Mouse (Mus musculus): ENCODE measurements around the gene Higd1c. TPM values are rescaled to one million over a fixed set of nuclear protein-coding genes. Genes with fewer than 3 reads are reported as not detected.

Higd1c gene
- polyA plus RNA-seq, 1 experiment from 2014 or later = not detected

DNA sequence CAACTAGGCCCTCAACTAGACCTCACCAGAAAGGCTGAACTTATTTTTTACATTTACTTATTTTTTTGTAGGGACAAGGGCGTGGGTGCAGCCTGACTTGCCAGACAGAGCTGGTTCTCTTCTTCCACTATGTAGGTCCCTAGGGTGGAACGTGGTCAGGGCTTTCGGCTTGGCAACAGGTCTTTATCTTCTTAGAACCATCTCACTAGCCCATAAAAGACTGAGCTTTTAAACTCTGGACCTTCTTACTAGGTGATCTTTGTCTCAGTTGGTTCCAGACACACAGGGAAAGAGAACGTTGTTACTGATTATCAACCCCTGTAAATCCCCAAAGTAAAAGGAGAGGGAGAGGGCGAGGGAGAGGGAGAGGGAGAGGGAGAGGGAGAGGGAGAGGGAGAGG is 49.0 kb downstream of the Higd1c start:
- no peak overlapping the region for H3K9ac ChIP-seq (replicated peaks; ENCODE audit: low read length)
- peaks cover 36% of the 10 kb centered on the region for H3K36me3 ChIP-seq (ENCODE audit: control insufficient read depth, insufficient read depth, low read length)
- H3K4me3 ChIP-seq (replicated peaks; ENCODE audit: low read depth, low read length) = no peak overlapping the region
- ATAC-seq (ENCODE audit: low FRiP score, low TSS enrichment) (no peak), DNase-seq (no peak)
- H3K4me2 ChIP-seq (ENCODE audit: low read length) = no peak overlapping the region
- WGBS = 75% methylated on average over 4 of the region's 5 CpGs
- no peaks in the 10 kb centered on the region for H3K9me3 ChIP-seq (ENCODE audit: control insufficient read depth, low read length)
- no peak overlapping the region for H3K27ac ChIP-seq (replicated peaks; ENCODE audit: low read depth, low read length)
- H3K27me3 ChIP-seq (ENCODE audit: control insufficient read depth, insufficient read depth, low read length) = no peaks in the 10 kb centered on the region
- H3K4me1 ChIP-seq (ENCODE audit: control insufficient read depth, insufficient read depth, low read length) = no peaks in the 10 kb centered on the region

DNA sequence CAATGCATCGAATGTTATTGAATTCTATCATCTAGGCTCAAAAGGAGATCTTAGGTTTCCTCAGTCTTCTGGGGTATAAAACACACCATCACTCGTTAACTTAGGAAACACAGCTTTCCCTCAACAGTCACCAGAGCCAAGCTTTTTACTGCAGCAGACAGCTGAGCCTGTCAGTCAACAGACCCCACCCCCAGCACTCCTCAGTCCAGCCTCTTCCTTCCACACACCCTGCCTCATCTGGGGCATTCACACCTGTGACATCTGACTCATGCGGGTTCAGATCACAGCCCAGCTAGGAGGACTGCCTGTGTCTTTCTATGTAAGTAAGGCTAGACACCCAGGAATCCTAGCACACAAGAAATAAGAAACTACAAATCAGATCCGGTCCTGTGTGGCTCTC is 49.7 kb downstream of the Higd1c start:
- 75% methylated on average over 4 of the region's 4 CpGs for WGBS
- H3K4me1 ChIP-seq (ENCODE audit: control insufficient read depth, insufficient read depth, low read length) = no peaks in the 10 kb centered on the region
- H3K27ac ChIP-seq (replicated peaks; ENCODE audit: low read depth, low read length) = no peak overlapping the region
- H3K4me2 ChIP-seq (ENCODE audit: low read length) = no peak overlapping the region
- DNase-seq = no peak
- H3K9me3 ChIP-seq (ENCODE audit: control insufficient read depth, low read length) = no peaks in the 10 kb centered on the region
- H3K36me3 ChIP-seq (ENCODE audit: control insufficient read depth, insufficient read depth, low read length) = peaks cover 28% of the 10 kb centered on the region
- no peaks in the 10 kb centered on the region for H3K27me3 ChIP-seq (ENCODE audit: control insufficient read depth, insufficient read depth, low read length)
- H3K4me3 ChIP-seq (replicated peaks; ENCODE audit: low read depth, low read length) = no peak overlapping the region
- H3K9ac ChIP-seq (replicated peaks; ENCODE audit: low read length) = no peak overlapping the region
- ATAC-seq (ENCODE audit: low FRiP score, low TSS enrichment) = no peak

DNA sequence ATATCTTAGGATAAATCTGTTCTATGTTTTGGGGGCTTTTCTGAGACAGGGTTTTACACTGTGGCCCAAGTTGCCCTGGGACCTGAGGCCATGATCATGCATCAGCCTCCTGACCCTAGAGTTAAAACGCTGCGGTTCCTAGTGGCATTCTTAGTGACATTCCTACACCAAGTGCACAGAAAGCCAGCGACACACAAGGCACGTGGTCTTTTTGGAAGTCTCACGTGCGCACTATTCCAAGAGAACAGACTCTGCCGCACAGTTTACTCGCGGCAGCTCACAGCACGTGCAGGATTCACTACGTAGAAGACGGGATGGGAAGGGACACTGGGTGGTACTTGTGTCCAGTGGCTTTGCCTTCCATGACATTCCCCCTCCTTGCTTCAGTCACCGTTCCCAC is 50.6 kb downstream of the Higd1c start:
- Histone ChIP-seq H3K4me3 (replicated peaks; ENCODE audit: low read depth, low read length) (no peak overlapping the region), H3K9me3 (ENCODE audit: control insufficient read depth, low read length) (no peaks in the 10 kb centered on the region), H3K4me1 (ENCODE audit: control insufficient read depth, insufficient read depth, low read length) (no peaks in the 10 kb centered on the region), H3K27ac (replicated peaks; ENCODE audit: low read depth, low read length) (no peak overlapping the region), H3K27me3 (ENCODE audit: control insufficient read depth, insufficient read depth, low read length) (no peaks in the 10 kb centered on the region), H3K4me2 (ENCODE audit: low read length) (no peak overlapping the region), H3K36me3 (ENCODE audit: control insufficient read depth, insufficient read depth, low read length) (peaks cover 20% of the 10 kb centered on the region), H3K9ac (replicated peaks; ENCODE audit: low read length) (no peak overlapping the region)
- 95% methylated on average over 13 of the region's 13 CpGs for WGBS
- ATAC-seq (ENCODE audit: low FRiP score, low TSS enrichment) (no peak), DNase-seq (no peak)

DNA sequence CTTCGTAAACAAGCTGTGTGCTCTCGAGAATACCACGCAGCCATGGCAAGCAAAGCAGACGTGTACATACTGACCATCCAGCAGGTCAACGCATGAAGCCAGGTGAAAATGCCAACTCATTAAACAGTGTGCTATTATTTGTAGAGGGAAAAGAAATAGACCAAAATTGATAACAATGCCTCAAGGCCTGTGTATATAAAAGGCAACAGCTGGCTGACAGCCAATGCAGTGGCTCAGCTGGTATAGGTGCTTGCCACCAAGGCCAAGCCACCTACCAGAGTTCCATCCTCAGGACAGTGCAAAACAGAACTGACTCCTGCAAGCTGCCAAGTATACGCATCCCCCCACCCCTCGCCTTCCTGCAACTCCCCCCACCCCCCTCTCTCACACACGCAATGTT is 51.3 kb downstream of the Higd1c start:
- no peaks in the 10 kb centered on the region for H3K9me3 ChIP-seq (ENCODE audit: control insufficient read depth, low read length)
- WGBS = 90% methylated on average over 8 of the region's 8 CpGs
- no peak overlapping the region for H3K4me3 ChIP-seq (replicated peaks; ENCODE audit: low read depth, low read length)
- peaks cover 13% of the 10 kb centered on the region; the same call in 1 of the 2 replicates for H3K36me3 ChIP-seq (ENCODE audit: control insufficient read depth, insufficient read depth, low read length)
- H3K4me2 ChIP-seq (ENCODE audit: low read length) = no peak overlapping the region
- no peaks in the 10 kb centered on the region for H3K27me3 ChIP-seq (ENCODE audit: control insufficient read depth, insufficient read depth, low read length)
- no peak overlapping the region for H3K27ac ChIP-seq (replicated peaks; ENCODE audit: low read depth, low read length)
- no peak overlapping the region for H3K9ac ChIP-seq (replicated peaks; ENCODE audit: low read length)
- H3K4me1 ChIP-seq (ENCODE audit: control insufficient read depth, insufficient read depth, low read length) = no peaks in the 10 kb centered on the region
- ATAC-seq (ENCODE audit: low FRiP score, low TSS enrichment) (no peak), DNase-seq (no peak)

DNA sequence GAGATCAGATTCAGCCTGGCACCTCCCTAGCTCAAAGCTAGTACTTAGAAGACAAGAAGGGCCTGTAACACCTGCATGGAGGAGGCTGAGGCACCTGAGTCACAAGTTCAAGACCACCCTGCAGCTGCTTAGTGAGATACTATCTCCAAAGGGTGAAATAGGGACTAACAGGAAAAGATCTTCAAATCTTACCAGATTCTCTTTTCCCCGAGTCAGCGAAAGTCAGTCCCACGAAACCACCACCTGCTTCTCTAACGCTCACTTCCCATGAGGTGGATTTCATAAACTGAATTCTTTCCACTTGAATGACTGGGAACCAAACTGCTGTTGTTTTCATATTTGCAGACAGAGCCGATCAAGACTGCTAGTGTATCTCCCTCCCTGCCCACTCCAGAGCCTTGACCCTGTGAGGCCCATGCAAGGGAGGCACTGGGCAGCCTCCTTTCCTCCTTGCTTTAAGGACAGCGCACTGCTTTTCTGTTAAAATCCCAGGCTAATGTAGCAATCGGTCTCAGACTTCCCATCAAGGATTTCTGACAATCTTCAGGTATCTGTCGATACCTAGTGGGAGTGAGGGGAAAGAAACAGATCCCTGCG is 53.6 kb downstream of the Higd1c start:
- Histone ChIP-seq H3K36me3 (ENCODE audit: control insufficient read depth, insufficient read depth, low read length) (no peaks in the 10 kb centered on the region), H3K9ac (replicated peaks; ENCODE audit: low read length) (no peak overlapping the region), H3K9me3 (ENCODE audit: control insufficient read depth, low read length) (no peaks in the 10 kb centered on the region), H3K4me3 (replicated peaks; ENCODE audit: low read depth, low read length) (no peak overlapping the region), H3K4me2 (ENCODE audit: low read length) (no peak overlapping the region), H3K27ac (replicated peaks; ENCODE audit: low read depth, low read length) (no peak overlapping the region), H3K27me3 (ENCODE audit: control insufficient read depth, insufficient read depth, low read length) (no peaks in the 10 kb centered on the region), H3K4me1 (ENCODE audit: control insufficient read depth, insufficient read depth, low read length) (peaks cover 11% of the 10 kb centered on the region; the same call in 1 of the 2 replicates)
- WGBS = 92% methylated on average over 9 of the region's 9 CpGs
- ATAC-seq (ENCODE audit: low FRiP score, low TSS enrichment) (no peak), DNase-seq (no peak)

DNA sequence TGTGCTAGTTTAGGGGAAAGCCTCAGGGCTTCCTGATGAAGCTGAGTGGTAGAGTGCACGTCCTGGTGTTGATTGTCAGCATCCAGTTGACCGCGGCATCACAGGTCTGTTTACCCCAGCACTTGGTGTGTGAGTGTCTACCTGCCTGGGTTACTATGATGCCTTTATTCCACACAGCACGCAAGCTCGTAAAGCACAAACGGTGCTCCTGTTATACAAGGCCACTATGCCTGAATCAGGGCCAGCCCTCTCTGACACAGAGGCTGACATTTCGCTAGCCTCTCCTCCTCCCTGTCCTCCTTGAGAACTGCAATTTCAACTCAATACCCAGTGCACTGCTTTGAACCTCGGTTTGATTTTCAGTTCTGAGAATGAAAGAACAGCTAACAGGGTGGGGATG is 55.0 kb downstream of the Higd1c start:
- H3K4me1 ChIP-seq (ENCODE audit: control insufficient read depth, insufficient read depth, low read length) = peaks cover 21% of the 10 kb centered on the region
- no peak overlapping the region for H3K4me3 ChIP-seq (replicated peaks; ENCODE audit: low read depth, low read length)
- ATAC-seq (ENCODE audit: low FRiP score, low TSS enrichment) = no peak
- no peak overlapping the region for H3K4me2 ChIP-seq (ENCODE audit: low read length)
- 79% methylated on average over 8 of the region's 8 CpGs for WGBS
- H3K27me3 ChIP-seq (ENCODE audit: control insufficient read depth, insufficient read depth, low read length) = peaks cover 10% of the 10 kb centered on the region
- DNase-seq = no peak
- no peak overlapping the region for H3K27ac ChIP-seq (replicated peaks; ENCODE audit: low read depth, low read length)
- H3K9ac ChIP-seq (replicated peaks; ENCODE audit: low read length) = no peak overlapping the region
- no peaks in the 10 kb centered on the region for H3K36me3 ChIP-seq (ENCODE audit: control insufficient read depth, insufficient read depth, low read length)
- no peaks in the 10 kb centered on the region for H3K9me3 ChIP-seq (ENCODE audit: control insufficient read depth, low read length)

DNA sequence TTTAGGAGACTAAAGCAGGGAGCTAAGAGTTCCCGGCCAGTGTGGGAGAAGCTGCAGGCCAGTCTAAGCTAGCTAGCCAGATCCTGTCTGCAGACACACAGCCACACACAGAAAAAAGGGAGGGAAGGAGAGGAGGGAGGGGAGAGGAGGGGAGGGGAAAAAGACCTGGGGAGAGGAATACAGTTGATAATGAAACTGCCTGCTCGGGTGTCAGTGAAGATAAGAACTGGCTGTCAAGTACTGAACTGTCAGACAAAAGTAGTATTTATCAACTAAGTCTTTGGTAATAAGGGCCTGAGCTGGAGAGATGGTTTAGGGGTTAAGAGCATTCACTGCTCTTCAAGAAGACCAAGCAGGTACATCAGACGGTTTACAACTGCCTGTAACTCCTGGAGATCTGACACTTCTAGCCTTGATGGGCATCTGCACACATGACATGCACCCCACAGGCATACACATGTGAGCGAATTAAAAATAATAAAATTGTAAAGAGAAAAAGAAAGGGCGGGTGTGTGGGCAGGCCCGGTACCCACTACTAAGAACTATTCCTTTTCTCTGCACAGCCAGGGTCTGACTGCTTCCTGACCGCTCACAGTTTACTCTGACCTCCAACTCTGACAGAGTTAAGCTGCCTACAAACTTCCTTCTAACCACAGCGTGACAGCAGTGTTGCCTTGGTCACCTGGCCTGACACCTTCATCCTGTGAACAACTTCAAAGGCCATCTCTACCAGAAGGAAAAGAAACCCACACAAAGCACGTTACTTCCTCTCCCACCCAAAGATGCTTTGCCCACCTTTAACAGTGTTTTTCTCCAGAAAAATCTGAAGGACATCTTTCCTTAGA is 55.8 kb downstream of the Higd1c start:
- H3K27ac ChIP-seq (replicated peaks; ENCODE audit: low read depth, low read length) = no peak overlapping the region
- H3K9ac ChIP-seq (replicated peaks; ENCODE audit: low read length) = no peak overlapping the region
- no peaks in the 10 kb centered on the region for H3K36me3 ChIP-seq (ENCODE audit: control insufficient read depth, insufficient read depth, low read length)
- H3K9me3 ChIP-seq (ENCODE audit: control insufficient read depth, low read length) = no peaks in the 10 kb centered on the region
- H3K4me3 ChIP-seq (replicated peaks; ENCODE audit: low read depth, low read length) = no peak overlapping the region
- ATAC-seq (ENCODE audit: low FRiP score, low TSS enrichment) = no peak
- 69% methylated on average over 9 of the region's 9 CpGs for WGBS
- H3K27me3 ChIP-seq (ENCODE audit: control insufficient read depth, insufficient read depth, low read length) = peaks cover 18% of the 10 kb centered on the region
- no peak for DNase-seq
- H3K4me2 ChIP-seq (ENCODE audit: low read length) = no peak overlapping the region
- H3K4me1 ChIP-seq (ENCODE audit: control insufficient read depth, insufficient read depth, low read length) = peaks cover 21% of the 10 kb centered on the region

DNA sequence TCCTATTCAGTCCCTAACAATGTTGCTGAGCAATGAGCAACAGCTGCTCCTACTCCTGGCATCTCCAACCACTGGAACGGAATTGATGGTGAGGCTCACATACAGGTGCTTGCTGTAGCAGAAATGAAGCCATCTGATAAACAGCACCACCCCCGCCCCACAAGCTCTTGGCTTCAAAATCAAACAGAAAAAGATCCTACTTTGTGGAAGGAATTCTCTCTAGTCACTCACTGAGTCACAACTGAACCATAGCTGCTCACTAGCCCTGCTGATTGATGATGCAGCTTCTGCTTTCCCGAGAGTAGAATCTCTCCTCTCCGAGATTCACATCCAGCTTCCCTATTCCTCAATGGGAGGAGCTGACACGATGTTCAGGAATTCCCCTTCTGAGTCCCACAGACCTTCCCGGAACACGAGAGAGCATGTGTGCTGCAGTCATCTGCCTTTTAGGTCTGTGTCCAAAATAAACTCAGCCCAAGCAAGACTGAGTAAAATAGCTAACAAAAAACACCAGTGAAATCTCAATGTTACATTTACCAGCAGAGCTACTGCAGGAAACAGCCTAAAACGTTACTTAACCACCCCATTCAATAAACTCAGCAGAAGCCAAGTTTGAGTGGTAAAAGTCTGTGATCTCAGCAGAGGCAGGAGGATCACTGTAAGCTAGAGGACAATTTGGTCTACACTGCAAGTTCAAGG is 56.9 kb downstream of the Higd1c start:
- ATAC-seq (ENCODE audit: low FRiP score, low TSS enrichment) (no peak), DNase-seq (no peak)
- no peak overlapping the region for H3K27ac ChIP-seq (replicated peaks; ENCODE audit: low read depth, low read length)
- peaks cover 21% of the 10 kb centered on the region for H3K4me1 ChIP-seq (ENCODE audit: control insufficient read depth, insufficient read depth, low read length)
- no peaks in the 10 kb centered on the region for H3K36me3 ChIP-seq (ENCODE audit: control insufficient read depth, insufficient read depth, low read length)
- WGBS = 52% methylated on average over 8 of the region's 8 CpGs
- 0 out of 2 replicates have a peak overlapping the region, but pooled peaks have one; percentile 88 for H3K9ac ChIP-seq (replicated peaks; ENCODE audit: low read length)
- H3K4me2 ChIP-seq (ENCODE audit: low read length) = peak overlapping the region; percentile 92
- peak overlapping the region; percentile 97; the same call in 1 of the 2 replicates for H3K4me3 ChIP-seq (replicated peaks; ENCODE audit: low read depth, low read length)
- no peaks in the 10 kb centered on the region for H3K9me3 ChIP-seq (ENCODE audit: control insufficient read depth, low read length)
- H3K27me3 ChIP-seq (ENCODE audit: control insufficient read depth, insufficient read depth, low read length) = peaks cover 22% of the 10 kb centered on the region
